Mouse (Mus musculus): ENCODE measurements around the gene Gm9747. TPM values are rescaled to one million over a fixed set of nuclear protein-coding genes. Genes with fewer than 3 reads are reported as not detected.

Gene Gm9747
- polyA plus RNA-seq, 1 experiment from 2014 or later: 12.1 TPM

GRCm38 (mm10) chr1:82245002-82245401 lies 12.1 kb downstream of the Gm9747 start:
- ATAC-seq (replicated peaks; ENCODE audit: low FRiP score) (no peak), DNase-seq (ENCODE audit: low spot score) (no peak)
- Histone ChIP-seq H3K27ac (ENCODE audit: low read depth, low read length) (no peak overlapping the region), H3K9ac (ENCODE audit: low read depth, low read length) (no peak overlapping the region), H3K4me2 (no peak overlapping the region), H3K36me3 (ENCODE audit: control insufficient read depth, insufficient read depth, low read length) (no peaks in the 10 kb centered on the region), H3K27me3 (replicated peaks; ENCODE audit: control insufficient read depth, insufficient read depth, low read length) (no peaks in the 10 kb centered on the region), H3K4me3 (ENCODE audit: low read depth, low read length) (no peak overlapping the region), H3K9me3 (ENCODE audit: control insufficient read depth, low read length) (no peaks in the 10 kb centered on the region), H3K4me1 (replicated peaks; ENCODE audit: control insufficient read depth, insufficient read depth, low read length) (0 out of 2 replicates have a peak, but pooled peaks cover 2% of the 10 kb centered on the region)
- WGBS: 79% methylated on average over 5 of the region's 5 CpGs

- Histone ChIP-seq H3K4me2 (no peak overlapping the region), H3K27me3 (replicated peaks; ENCODE audit: control insufficient read depth, insufficient read depth, low read length) (no peaks in the 10 kb centered on the region), H3K4me1 (replicated peaks; ENCODE audit: control insufficient read depth, insufficient read depth, low read length) (0 out of 2 replicates have a peak, but pooled peaks cover 2% of the 10 kb centered on the region), H3K9me3 (ENCODE audit: control insufficient read depth, low read length) (no peaks in the 10 kb centered on the region), H3K27ac (ENCODE audit: low read depth, low read length) (no peak overlapping the region), H3K9ac (ENCODE audit: low read depth, low read length) (no peak overlapping the region), H3K36me3 (ENCODE audit: control insufficient read depth, insufficient read depth, low read length) (no peaks in the 10 kb centered on the region), H3K4me3 (ENCODE audit: low read depth, low read length) (no peak overlapping the region)
- DNase-seq (ENCODE audit: low spot score) (no peak), ATAC-seq (replicated peaks; ENCODE audit: low FRiP score) (no peak)
- 70% methylated on average over 10 of the region's 10 CpGs for WGBS
These were observed 14.5 kb downstream of the Gm9747 start for GRCm38 (mm10) chr1:82247221-82247951.

- Histone ChIP-seq H3K9me3 (ENCODE audit: control insufficient read depth, low read length) (no peaks in the 10 kb centered on the region), H3K4me2 (no peak overlapping the region), H3K4me1 (replicated peaks; ENCODE audit: control insufficient read depth, insufficient read depth, low read length) (no peaks in the 10 kb centered on the region), H3K4me3 (ENCODE audit: low read depth, low read length) (no peak overlapping the region), H3K27me3 (replicated peaks; ENCODE audit: control insufficient read depth, insufficient read depth, low read length) (no peaks in the 10 kb centered on the region), H3K36me3 (ENCODE audit: control insufficient read depth, insufficient read depth, low read length) (no peaks in the 10 kb centered on the region), H3K27ac (ENCODE audit: low read depth, low read length) (no peak overlapping the region), H3K9ac (ENCODE audit: low read depth, low read length) (no peak overlapping the region)
- WGBS: 84% methylated on average over 9 of the region's 9 CpGs
- DNase-seq (ENCODE audit: low spot score) (no peak), ATAC-seq (replicated peaks; ENCODE audit: low FRiP score) (no peak)
These were observed 21.0 kb downstream of the Gm9747 start for GRCm38 (mm10) chr1:82253789-82254445.

- DNase-seq (ENCODE audit: low spot score) (no peak), ATAC-seq (replicated peaks; ENCODE audit: low FRiP score) (no peak)
- no peak overlapping the region for H3K9ac ChIP-seq (ENCODE audit: low read depth, low read length)
- no peaks in the 10 kb centered on the region for H3K36me3 ChIP-seq (ENCODE audit: control insufficient read depth, insufficient read depth, low read length)
- H3K9me3 ChIP-seq (ENCODE audit: control insufficient read depth, low read length): no peaks in the 10 kb centered on the region
- H3K4me2 ChIP-seq: no peak overlapping the region
- 66% methylated on average over 5 of the region's 5 CpGs for WGBS
- H3K27ac ChIP-seq (ENCODE audit: low read depth, low read length): no peak overlapping the region
- H3K4me3 ChIP-seq (ENCODE audit: low read depth, low read length): no peak overlapping the region
- H3K27me3 ChIP-seq (replicated peaks; ENCODE audit: control insufficient read depth, insufficient read depth, low read length): no peaks in the 10 kb centered on the region
- H3K4me1 ChIP-seq (replicated peaks; ENCODE audit: control insufficient read depth, insufficient read depth, low read length): no peaks in the 10 kb centered on the region
These were observed 24.5 kb downstream of the Gm9747 start for GRCm38 (mm10) chr1:82257457-82257856.

- Histone ChIP-seq H3K9me3 (ENCODE audit: control insufficient read depth, low read length) (no peaks in the 10 kb centered on the region), H3K4me1 (replicated peaks; ENCODE audit: control insufficient read depth, insufficient read depth, low read length) (no peaks in the 10 kb centered on the region), H3K4me2 (no peak overlapping the region), H3K27me3 (replicated peaks; ENCODE audit: control insufficient read depth, insufficient read depth, low read length) (no peaks in the 10 kb centered on the region), H3K9ac (ENCODE audit: low read depth, low read length) (no peak overlapping the region), H3K36me3 (ENCODE audit: control insufficient read depth, insufficient read depth, low read length) (no peaks in the 10 kb centered on the region), H3K4me3 (ENCODE audit: low read depth, low read length) (no peak overlapping the region), H3K27ac (ENCODE audit: low read depth, low read length) (no peak overlapping the region)
- DNase-seq (ENCODE audit: low spot score) (no peak), ATAC-seq (replicated peaks; ENCODE audit: low FRiP score) (no peak)
- 76% methylated on average over 7 of the region's 7 CpGs for WGBS
These were observed 25.4 kb downstream of the Gm9747 start for GRCm38 (mm10) chr1:82258331-82258730.

GRCm38 (mm10) chr1:82260055-82260454 lies 27.1 kb downstream of the Gm9747 start:
- Histone ChIP-seq H3K27ac (ENCODE audit: low read depth, low read length) (no peak overlapping the region), H3K9me3 (ENCODE audit: control insufficient read depth, low read length) (no peaks in the 10 kb centered on the region), H3K36me3 (ENCODE audit: control insufficient read depth, insufficient read depth, low read length) (no peaks in the 10 kb centered on the region), H3K4me3 (ENCODE audit: low read depth, low read length) (no peak overlapping the region), H3K4me1 (replicated peaks; ENCODE audit: control insufficient read depth, insufficient read depth, low read length) (no peaks in the 10 kb centered on the region), H3K4me2 (no peak overlapping the region), H3K27me3 (replicated peaks; ENCODE audit: control insufficient read depth, insufficient read depth, low read length) (no peaks in the 10 kb centered on the region), H3K9ac (ENCODE audit: low read depth, low read length) (no peak overlapping the region)
- ATAC-seq (replicated peaks; ENCODE audit: low FRiP score): no peak
- no peak for DNase-seq (ENCODE audit: low spot score)
- 78% methylated on average over 3 of the region's 3 CpGs for WGBS

- Histone ChIP-seq H3K9me3 (ENCODE audit: control insufficient read depth, low read length) (no peaks in the 10 kb centered on the region), H3K4me1 (replicated peaks; ENCODE audit: control insufficient read depth, insufficient read depth, low read length) (no peaks in the 10 kb centered on the region), H3K4me3 (ENCODE audit: low read depth, low read length) (no peak overlapping the region), H3K9ac (ENCODE audit: low read depth, low read length) (no peak overlapping the region), H3K27ac (ENCODE audit: low read depth, low read length) (no peak overlapping the region), H3K4me2 (no peak overlapping the region), H3K36me3 (ENCODE audit: control insufficient read depth, insufficient read depth, low read length) (no peaks in the 10 kb centered on the region), H3K27me3 (replicated peaks; ENCODE audit: control insufficient read depth, insufficient read depth, low read length) (no peaks in the 10 kb centered on the region)
- no peak for ATAC-seq (replicated peaks; ENCODE audit: low FRiP score)
- no peak for DNase-seq (ENCODE audit: low spot score)
- 68% methylated on average over 9 of the region's 9 CpGs for WGBS
These were observed 28.2 kb downstream of the Gm9747 start for GRCm38 (mm10) chr1:82261053-82261618.

GRCm38 (mm10) chr1:82261638-82262037 lies 28.7 kb downstream of the Gm9747 start:
- WGBS: 74% methylated on average over 5 of the region's 5 CpGs
- no peak overlapping the region for H3K27ac ChIP-seq (ENCODE audit: low read depth, low read length)
- DNase-seq (ENCODE audit: low spot score) (no peak), ATAC-seq (replicated peaks; ENCODE audit: low FRiP score) (no peak)
- H3K4me2 ChIP-seq: no peak overlapping the region
- no peaks in the 10 kb centered on the region for H3K9me3 ChIP-seq (ENCODE audit: control insufficient read depth, low read length)
- H3K4me1 ChIP-seq (replicated peaks; ENCODE audit: control insufficient read depth, insufficient read depth, low read length): no peaks in the 10 kb centered on the region
- no peak overlapping the region for H3K9ac ChIP-seq (ENCODE audit: low read depth, low read length)
- no peak overlapping the region for H3K4me3 ChIP-seq (ENCODE audit: low read depth, low read length)
- H3K27me3 ChIP-seq (replicated peaks; ENCODE audit: control insufficient read depth, insufficient read depth, low read length): no peaks in the 10 kb centered on the region
- H3K36me3 ChIP-seq (ENCODE audit: control insufficient read depth, insufficient read depth, low read length): no peaks in the 10 kb centered on the region
